Mouse (Mus musculus): ENCODE measurements around the gene Pacsin1. TPM values are rescaled to one million over a fixed set of nuclear protein-coding genes. Genes with fewer than 3 reads are reported as not detected.

Pacsin1 gene
- polyA plus RNA-seq, 2 experiments = 2.4 to 4.5 TPM

GRCm38 (mm10) chr17:27623360-27624326 is 31.7 kb upstream of the Pacsin1 start, which contains the start of gene Nudt3:
TSS of gene Nudt3 (minus strand) at chr17:27623495.
- H3K9me3 ChIP-seq (ENCODE audit: control insufficient read depth, low read length) = no peaks in the 10 kb centered on the region
- peak within 1 kb of the TSS; percentile 96 for H3K27ac ChIP-seq (replicated peaks; ENCODE audit: low read depth, low read length)
- H3K36me3 ChIP-seq (ENCODE audit: control insufficient read depth, insufficient read depth, low read length) = no peaks in the 10 kb centered on the region
- peak; percentile 86 for DNase-seq (ENCODE audit: low spot score)
- peak; percentile 91 for ATAC-seq (ENCODE audit: low FRiP score, low read depth)
- 0 out of 2 replicates have a peak, but pooled peaks have one; percentile 28 for TF ChIP-seq POLR2A (IDR thresholded peaks at IDR 0.05; ENCODE audit: borderline replicate concordance, extremely low read depth, insufficient read depth, insufficient read length)
- H3K4me2 ChIP-seq (replicated peaks; ENCODE audit: low read depth, low read length, severe bottlenecking) = peak within 1 kb of the TSS; percentile 83
- 10% methylated on average over 57 of the region's 91 CpGs for WGBS
- H3K4me1 ChIP-seq (ENCODE audit: control insufficient read depth, insufficient read depth, low read length) = peaks cover 26% of the 10 kb centered on the region
- H3K9ac ChIP-seq (ENCODE audit: low read depth, low read length, severe bottlenecking) = peak within 1 kb of the TSS; percentile 99
- H3K4me3 ChIP-seq (replicated peaks; ENCODE audit: low read length) = peak within 1 kb of the TSS; percentile 97
- H3K27me3 ChIP-seq (ENCODE audit: control insufficient read depth, insufficient read depth, low read length) = no peaks in the 10 kb centered on the region

DNA sequence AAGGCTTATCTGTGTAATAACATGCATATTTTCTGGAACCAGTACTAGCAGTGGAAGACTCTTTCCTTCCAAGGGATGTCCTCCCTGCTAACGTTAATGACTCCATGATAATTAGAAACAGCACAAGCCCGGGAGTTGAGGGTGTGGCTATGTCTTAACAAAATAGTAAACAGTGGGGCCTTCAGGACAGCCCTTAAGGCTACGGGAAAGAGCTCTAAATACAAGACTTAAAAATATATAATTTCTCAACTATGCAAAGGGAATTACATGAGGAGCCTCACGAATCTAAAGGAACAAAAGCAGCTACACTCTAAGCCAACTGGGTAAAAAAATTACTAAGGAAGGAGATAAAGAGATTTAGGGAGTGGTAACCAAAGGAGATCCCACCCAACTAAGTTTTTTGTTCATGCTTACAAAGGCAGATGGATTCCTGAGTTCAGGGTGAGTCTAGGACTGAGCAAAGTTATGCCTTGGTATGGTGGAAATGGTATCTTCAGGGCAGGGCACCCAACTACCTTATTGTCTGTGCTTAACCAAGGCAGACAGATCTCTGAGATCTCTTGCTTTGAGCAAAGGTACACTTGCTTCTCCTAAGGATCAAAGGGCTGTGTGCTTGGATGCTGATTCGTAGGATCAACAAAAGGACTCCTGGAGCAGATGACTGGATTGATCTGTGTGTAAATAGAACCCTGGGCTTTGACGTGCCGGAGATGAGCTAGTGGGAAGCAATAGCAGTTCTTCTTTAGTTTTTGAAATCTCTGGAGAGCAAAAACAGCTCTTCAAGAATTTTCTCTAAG is 29.7 kb upstream of the Pacsin1 start:
- DNase-seq (ENCODE audit: low spot score) = no peak
- Histone ChIP-seq H3K4me1 (ENCODE audit: control insufficient read depth, insufficient read depth, low read length) (peaks cover 20% of the 10 kb centered on the region), H3K4me2 (replicated peaks; ENCODE audit: low read depth, low read length, severe bottlenecking) (no peak overlapping the region), H3K27me3 (ENCODE audit: control insufficient read depth, insufficient read depth, low read length) (no peaks in the 10 kb centered on the region), H3K9me3 (ENCODE audit: control insufficient read depth, low read length) (no peaks in the 10 kb centered on the region), H3K4me3 (replicated peaks; ENCODE audit: low read length) (no peak overlapping the region), H3K9ac (ENCODE audit: low read depth, low read length, severe bottlenecking) (no peak overlapping the region), H3K27ac (replicated peaks; ENCODE audit: low read depth, low read length) (no peak overlapping the region), H3K36me3 (ENCODE audit: control insufficient read depth, insufficient read depth, low read length) (peaks cover 12% of the 10 kb centered on the region)
- no peak for ATAC-seq (ENCODE audit: low FRiP score, low read depth)
- TF ChIP-seq POLR2A (IDR thresholded peaks at IDR 0.05; ENCODE audit: borderline replicate concordance, extremely low read depth, insufficient read depth, insufficient read length) = no peak
- 32% methylated on average over 7 of the region's 7 CpGs for WGBS

DNA sequence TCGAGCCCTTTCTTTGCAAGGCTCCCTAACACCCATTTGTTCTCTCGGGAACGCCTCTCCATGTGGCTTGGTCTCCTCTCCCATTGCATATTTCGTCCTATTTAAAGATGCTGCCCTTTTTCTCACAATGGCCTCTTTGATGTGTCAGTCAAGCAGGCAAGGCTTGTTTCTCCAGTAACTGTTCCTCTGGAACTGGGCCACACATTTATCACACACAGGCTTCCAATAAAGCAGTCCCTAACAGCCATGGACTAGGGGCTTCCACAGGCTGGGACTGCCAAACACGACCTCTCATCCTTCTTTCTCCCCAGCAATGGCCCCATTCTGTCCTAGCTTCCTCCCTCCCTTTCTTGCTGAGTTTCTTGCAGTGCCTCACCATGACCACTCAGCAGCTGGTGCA is 28.6 kb upstream of the Pacsin1 start:
- DNase-seq (ENCODE audit: low spot score) = no peak
- peaks cover 11% of the 10 kb centered on the region; the same call in 1 of the 2 replicates for H3K4me1 ChIP-seq (ENCODE audit: control insufficient read depth, insufficient read depth, low read length)
- no peak for ATAC-seq (ENCODE audit: low FRiP score, low read depth)
- no peak for TF ChIP-seq POLR2A (IDR thresholded peaks at IDR 0.05; ENCODE audit: borderline replicate concordance, extremely low read depth, insufficient read depth, insufficient read length)
- 20% methylated on average over 5 of the region's 5 CpGs for WGBS
- no peak overlapping the region for H3K27ac ChIP-seq (replicated peaks; ENCODE audit: low read depth, low read length)
- H3K9ac ChIP-seq (ENCODE audit: low read depth, low read length, severe bottlenecking) = no peak overlapping the region
- no peaks in the 10 kb centered on the region for H3K9me3 ChIP-seq (ENCODE audit: control insufficient read depth, low read length)
- peaks cover 23% of the 10 kb centered on the region for H3K36me3 ChIP-seq (ENCODE audit: control insufficient read depth, insufficient read depth, low read length)
- H3K4me3 ChIP-seq (replicated peaks; ENCODE audit: low read length) = no peak overlapping the region
- no peak overlapping the region for H3K4me2 ChIP-seq (replicated peaks; ENCODE audit: low read depth, low read length, severe bottlenecking)
- no peaks in the 10 kb centered on the region for H3K27me3 ChIP-seq (ENCODE audit: control insufficient read depth, insufficient read depth, low read length)

DNA sequence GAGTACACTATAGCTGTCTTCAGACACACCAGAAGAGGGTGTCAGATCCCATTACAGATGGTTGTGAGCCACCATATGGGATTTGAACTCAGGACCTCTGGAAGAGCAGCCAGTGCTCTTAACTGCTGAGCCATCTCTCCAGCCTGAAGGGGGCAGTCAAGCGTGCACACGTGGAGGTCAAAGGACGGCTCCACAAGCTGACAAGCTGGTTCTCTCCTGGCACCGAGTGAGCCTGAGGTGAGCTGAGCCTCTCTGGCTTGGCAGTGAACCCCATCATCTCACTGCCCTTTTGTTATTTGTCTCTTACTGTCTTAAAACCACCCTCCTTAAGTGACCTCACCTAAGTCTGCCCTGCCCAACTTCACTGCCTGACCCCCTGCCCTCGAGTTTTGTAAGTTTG is 27.9 kb upstream of the Pacsin1 start:
- no peak for ATAC-seq (ENCODE audit: low FRiP score, low read depth)
- Histone ChIP-seq H3K4me3 (replicated peaks; ENCODE audit: low read length) (no peak overlapping the region), H3K27ac (replicated peaks; ENCODE audit: low read depth, low read length) (no peak overlapping the region), H3K9ac (ENCODE audit: low read depth, low read length, severe bottlenecking) (no peak overlapping the region), H3K9me3 (ENCODE audit: control insufficient read depth, low read length) (no peaks in the 10 kb centered on the region), H3K27me3 (ENCODE audit: control insufficient read depth, insufficient read depth, low read length) (no peaks in the 10 kb centered on the region), H3K4me2 (replicated peaks; ENCODE audit: low read depth, low read length, severe bottlenecking) (no peak overlapping the region), H3K36me3 (ENCODE audit: control insufficient read depth, insufficient read depth, low read length) (peaks cover 30% of the 10 kb centered on the region), H3K4me1 (ENCODE audit: control insufficient read depth, insufficient read depth, low read length) (peaks cover 7% of the 10 kb centered on the region; the same call in 1 of the 2 replicates)
- no peak for DNase-seq (ENCODE audit: low spot score)
- no peak for TF ChIP-seq POLR2A (IDR thresholded peaks at IDR 0.05; ENCODE audit: borderline replicate concordance, extremely low read depth, insufficient read depth, insufficient read length)
- WGBS = 65% methylated on average over 5 of the region's 5 CpGs

- Histone ChIP-seq H3K4me1 (ENCODE audit: control insufficient read depth, insufficient read depth, low read length) (peaks cover 12% of the 10 kb centered on the region; the same call in 1 of the 2 replicates), H3K27ac (replicated peaks; ENCODE audit: low read depth, low read length) (no peak overlapping the region), H3K9ac (ENCODE audit: low read depth, low read length, severe bottlenecking) (no peak overlapping the region), H3K36me3 (ENCODE audit: control insufficient read depth, insufficient read depth, low read length) (peaks cover 40% of the 10 kb centered on the region), H3K4me2 (replicated peaks; ENCODE audit: low read depth, low read length, severe bottlenecking) (no peak overlapping the region), H3K9me3 (ENCODE audit: control insufficient read depth, low read length) (no peaks in the 10 kb centered on the region), H3K4me3 (replicated peaks; ENCODE audit: low read length) (no peak overlapping the region), H3K27me3 (ENCODE audit: control insufficient read depth, insufficient read depth, low read length) (no peaks in the 10 kb centered on the region)
- DNase-seq (ENCODE audit: low spot score) = no peak
- ATAC-seq (ENCODE audit: low FRiP score, low read depth) = no peak
- WGBS = 87% methylated on average over 8 of the region's 8 CpGs
- TF ChIP-seq POLR2A (IDR thresholded peaks at IDR 0.05; ENCODE audit: borderline replicate concordance, extremely low read depth, insufficient read depth, insufficient read length) = no peak
These were observed 26.9 kb upstream of the Pacsin1 start for GRCm38 (mm10) chr17:27628376-27628775.
